Mouse (Mus musculus) liver, adult (tissue): ENCODE results near the gene Kif26b.

Experiments used
- GATA4 ChIP-seq: IDR thresholded peaks from 2 replicates; pipeline ENCODE4 v1.6.1; 2014; ENCODE audit warnings: mild to moderate bottlenecking, low read length; ENCODE audit not compliant: insufficient replicate concordance

The Kif26b gene

DNA sequence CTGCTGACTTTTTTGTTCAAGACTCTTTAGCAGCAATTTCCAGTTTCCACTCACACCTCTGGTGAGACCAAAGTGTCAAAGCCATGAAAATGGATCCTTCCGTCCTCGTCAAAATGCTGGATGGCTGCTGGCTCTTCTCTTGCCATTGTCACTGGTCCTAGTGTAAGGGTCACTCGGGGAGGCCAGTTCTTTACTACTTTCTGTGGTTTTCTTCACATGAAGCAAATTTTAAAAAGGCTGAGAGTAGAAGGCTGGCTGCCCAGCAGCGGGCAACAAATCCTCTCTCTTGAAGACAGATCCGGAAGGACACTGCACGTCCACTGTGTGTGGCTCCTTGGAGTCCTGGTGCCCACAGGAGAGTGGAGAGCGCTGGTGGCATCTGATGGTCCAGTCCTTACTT is 265.9 kb downstream of the Kif26b start:
- no peak for TF ChIP-seq GATA4

DNA sequence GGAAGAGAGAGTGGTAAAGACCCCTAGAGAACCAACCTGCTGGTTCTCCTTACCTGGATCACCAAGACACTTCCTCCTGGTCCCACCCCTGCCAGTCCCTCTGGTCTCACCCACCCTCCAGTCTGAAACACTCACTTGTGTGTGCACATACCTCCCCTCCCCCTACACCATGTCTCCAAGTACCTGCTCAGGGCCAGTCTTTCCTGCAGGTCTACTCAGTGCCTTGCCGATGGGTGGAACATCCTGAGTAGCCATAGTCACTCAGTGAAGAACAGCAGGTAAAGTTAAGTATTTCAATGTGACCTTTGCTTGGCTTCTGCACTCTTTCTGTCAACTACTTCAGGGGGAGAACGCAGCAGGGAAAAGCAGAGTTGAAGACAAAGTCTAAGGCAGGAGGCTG is 268.5 kb downstream of the Kif26b start:
- no peak for TF ChIP-seq GATA4

- no peak for TF ChIP-seq GATA4
Measured at GRCm38 (mm10) chr1:178798333-178798732, 269.4 kb downstream of the Kif26b start.

DNA sequence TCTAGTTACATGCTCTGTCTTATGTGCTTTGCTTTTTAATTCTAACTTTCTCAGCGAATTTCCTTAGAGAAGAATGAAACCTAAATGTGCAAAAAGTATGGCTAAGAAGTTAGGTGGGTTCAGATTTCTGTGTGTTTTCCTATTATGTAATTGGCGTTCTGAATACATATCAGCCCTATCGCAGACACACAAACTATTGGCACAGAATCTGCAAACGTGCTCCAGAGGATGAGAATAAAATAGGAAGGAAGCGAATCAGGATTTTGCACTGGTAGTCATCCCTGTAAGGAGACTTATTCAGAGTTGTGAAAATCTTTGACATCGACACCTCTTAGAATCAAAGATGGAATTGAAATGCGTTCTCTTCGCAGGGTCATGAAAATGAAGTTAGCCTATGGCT is 270.0 kb downstream of the Kif26b start:
- no peak for TF ChIP-seq GATA4

DNA sequence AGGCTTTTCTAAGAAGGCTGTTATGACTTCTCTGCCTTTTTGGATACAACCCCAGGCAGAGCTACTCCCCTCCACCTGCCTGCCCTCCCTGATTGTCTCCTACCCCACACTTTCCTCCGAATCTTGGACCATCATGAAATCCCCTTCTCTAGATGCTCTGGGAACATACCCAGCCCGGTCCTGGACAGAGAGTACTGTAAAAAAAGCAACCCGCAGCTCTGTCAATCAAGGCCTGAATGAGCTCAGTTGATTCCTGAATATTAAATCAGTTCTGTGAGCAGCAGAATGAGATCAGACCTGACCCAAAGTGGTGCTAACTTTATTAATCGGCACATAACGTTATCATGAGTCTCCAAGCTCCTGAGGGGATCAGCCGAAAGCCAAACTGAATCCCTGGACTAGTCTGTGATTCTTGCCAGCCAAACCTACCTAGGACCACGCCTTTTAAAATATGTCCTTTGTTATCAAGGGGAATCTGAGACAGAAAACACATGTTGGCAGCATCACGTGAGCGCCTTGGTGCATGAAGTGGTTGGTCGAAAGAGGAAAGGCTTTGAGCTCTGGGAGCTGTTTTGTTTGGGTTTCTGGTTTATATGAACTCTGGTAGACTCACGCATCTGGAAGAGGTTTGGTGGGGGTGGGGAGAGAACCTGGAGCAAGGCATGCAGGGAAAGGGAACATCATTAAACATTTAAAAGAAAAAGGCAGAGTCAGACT is 271.1 kb downstream of the Kif26b start:
- TF ChIP-seq GATA4: no peak

GRCm38 (mm10) chr1:178803155-178803554 is 274.2 kb downstream of the Kif26b start:
- TF ChIP-seq GATA4: no peak

DNA sequence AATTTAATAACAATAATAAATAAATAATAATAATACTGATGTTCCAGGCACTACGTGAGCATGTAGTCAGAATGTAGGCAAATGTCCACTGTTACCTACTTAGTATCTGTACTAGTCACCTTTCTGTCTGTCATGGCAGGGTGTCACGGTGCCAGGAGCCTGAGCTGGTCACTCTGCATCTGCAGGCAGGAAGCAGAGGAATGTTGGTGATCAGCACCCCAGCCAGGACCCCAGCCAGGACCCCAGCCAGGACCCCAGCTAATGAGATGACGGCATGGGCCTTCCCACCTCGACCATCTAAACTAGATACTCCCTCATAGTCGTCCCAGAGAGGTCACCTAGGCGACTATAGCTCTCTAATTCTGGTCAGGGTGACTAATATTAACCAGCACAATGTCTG is 288.6 kb downstream of the Kif26b start:
- TF ChIP-seq GATA4: no peak

DNA sequence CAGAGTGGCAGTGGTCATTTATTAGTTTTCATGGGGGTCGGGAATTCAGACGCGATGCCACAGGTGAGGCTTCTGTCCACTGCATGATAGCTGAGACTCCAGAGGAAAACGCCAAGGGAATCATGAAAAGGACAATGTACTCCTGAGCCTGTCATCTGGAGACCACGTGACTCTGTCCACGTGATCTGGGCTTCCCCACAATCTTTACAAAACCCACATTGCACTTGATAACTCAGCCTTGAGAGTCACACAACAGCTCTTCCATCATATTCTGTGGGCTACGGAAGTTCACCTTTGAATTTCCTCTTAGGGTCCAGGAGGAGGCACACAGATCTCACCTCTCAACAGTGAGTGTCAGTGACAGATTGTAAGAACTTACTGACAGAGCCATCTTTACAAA is 290.1 kb downstream of the Kif26b start:
- no peak for TF ChIP-seq GATA4

GRCm38 (mm10) chr1:178820079-178820478 is 291.2 kb downstream of the Kif26b start:
- TF ChIP-seq GATA4: no peak

- no peak for TF ChIP-seq GATA4
Measured at GRCm38 (mm10) chr1:178820556-178821435, 291.9 kb downstream of the Kif26b start.

- TF ChIP-seq GATA4: no peak
Measured at GRCm38 (mm10) chr1:178824871-178825270, 295.9 kb downstream of the Kif26b start.

DNA sequence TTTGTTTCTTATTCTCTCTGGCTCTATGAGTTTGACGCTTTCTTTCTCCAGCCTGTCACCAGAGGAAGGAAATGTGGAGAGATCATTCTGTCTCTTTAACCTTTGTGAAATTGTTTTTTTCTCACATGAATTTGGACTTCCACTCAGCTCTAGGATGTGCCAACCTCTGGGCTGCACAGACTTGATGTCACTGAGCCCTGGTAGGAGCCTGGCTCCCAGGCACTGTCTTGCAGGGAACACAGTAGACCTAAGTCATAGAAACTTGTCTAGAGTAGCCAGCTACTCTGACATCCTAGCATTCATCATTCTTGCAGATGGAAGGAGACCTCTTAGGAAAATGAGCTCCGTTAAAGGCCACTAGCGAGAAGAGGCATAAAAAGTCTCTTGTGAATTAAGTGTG is 298.3 kb downstream of the Kif26b start:
- TF ChIP-seq GATA4: no peak

- no peak for TF ChIP-seq GATA4
Measured at GRCm38 (mm10) chr1:178829456-178829855, 300.5 kb downstream of the Kif26b start.

DNA sequence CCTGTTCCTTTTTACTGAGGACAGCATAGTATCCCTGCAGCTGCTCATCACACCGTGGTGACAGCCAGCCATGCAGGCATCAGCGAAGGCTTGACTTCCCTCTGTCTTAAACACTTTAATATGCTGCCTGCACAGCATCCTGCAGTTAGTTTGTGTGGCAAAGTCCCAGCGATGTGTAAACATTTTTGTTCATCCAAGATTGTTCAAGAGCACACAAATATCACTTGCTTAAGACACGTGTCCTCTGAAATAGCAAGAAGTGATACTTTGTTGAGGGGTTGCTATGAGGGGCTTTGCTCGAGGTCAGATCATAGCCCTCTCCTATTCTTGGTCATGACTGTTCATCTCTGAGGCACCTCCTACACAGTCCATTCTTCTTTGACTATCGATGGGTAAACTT is 303.6 kb downstream of the Kif26b start:
- no peak for TF ChIP-seq GATA4

GRCm38 (mm10) chr1:178835805-178836204 is 306.9 kb downstream of the Kif26b start:
- TF ChIP-seq GATA4: no peak

- TF ChIP-seq GATA4: no peak
Measured at GRCm38 (mm10) chr1:178836998-178837397, 308.1 kb downstream of the Kif26b start.

- TF ChIP-seq GATA4: no peak
Measured at GRCm38 (mm10) chr1:178838696-178839320, 309.9 kb downstream of the Kif26b start.

- TF ChIP-seq GATA4: no peak
Measured at GRCm38 (mm10) chr1:178840311-178840710, 311.4 kb downstream of the Kif26b start.
